Mouse (Mus musculus): Measurements from ENCODE around the gene Pgk2.
"Not testable (repeated sequence)": the region's sequence is repeated elsewhere in the genome, so short reads cannot be mapped to it uniquely, and the experiment has no call there.

Gene Pgk2

GRCm38 (mm10) chr17:40208540-40208939 lies at the start of gene Pgk2:
Gene Pgk2 (minus strand): TSS chr17:40208640.
- no peak for DNase-seq

- DNase-seq = no peak
Observed at GRCm38 (mm10) chr17:40252487-40252886, 44.0 kb upstream of the Pgk2 start.

GRCm38 (mm10) chr17:40242135-40242534 lies 33.7 kb upstream of the Pgk2 start, which contains the start of gene Crisp3:
Gene Crisp3 (minus strand): TSS chr17:40242288.
- DNase-seq = no peak

- not testable (repeated sequence) for DNase-seq
Observed at GRCm38 (mm10) chr17:40201803-40202202, 6.6 kb downstream of the Pgk2 start.

GRCm38 (mm10) chr17:40190192-40190591 lies 18.2 kb downstream of the Pgk2 start:
- DNase-seq = not testable (repeated sequence)

- DNase-seq = not testable (repeated sequence)
Observed at GRCm38 (mm10) chr17:40157729-40158359, 50.6 kb downstream of the Pgk2 start.
